Mouse (Mus musculus) kidney, adult 2 months (tissue): ENCODE data around the gene Ypel3.
A peak's percentile ranks its signal among the peaks of the same experiment; 100 is the strongest.

Experiments used
- CTCF ChIP-seq: fragments of 200-500 bp; conservative IDR thresholded peaks from 2 replicates; pipeline ENCODE4 v1.5.1; 2011; ENCODE audit warnings: low read depth, mild to moderate bottlenecking, control low read depth, low read length, moderate library complexity, mixed read lengths; ENCODE audit not compliant: insufficient read depth, insufficient read length
- POLR2A ChIP-seq: fragments of 200-500 bp; IDR thresholded peaks from one replicate; pipeline ENCODE4 v1.6.1; 2011; ENCODE audit warnings: low read depth, low read length, control low read depth

DNA sequence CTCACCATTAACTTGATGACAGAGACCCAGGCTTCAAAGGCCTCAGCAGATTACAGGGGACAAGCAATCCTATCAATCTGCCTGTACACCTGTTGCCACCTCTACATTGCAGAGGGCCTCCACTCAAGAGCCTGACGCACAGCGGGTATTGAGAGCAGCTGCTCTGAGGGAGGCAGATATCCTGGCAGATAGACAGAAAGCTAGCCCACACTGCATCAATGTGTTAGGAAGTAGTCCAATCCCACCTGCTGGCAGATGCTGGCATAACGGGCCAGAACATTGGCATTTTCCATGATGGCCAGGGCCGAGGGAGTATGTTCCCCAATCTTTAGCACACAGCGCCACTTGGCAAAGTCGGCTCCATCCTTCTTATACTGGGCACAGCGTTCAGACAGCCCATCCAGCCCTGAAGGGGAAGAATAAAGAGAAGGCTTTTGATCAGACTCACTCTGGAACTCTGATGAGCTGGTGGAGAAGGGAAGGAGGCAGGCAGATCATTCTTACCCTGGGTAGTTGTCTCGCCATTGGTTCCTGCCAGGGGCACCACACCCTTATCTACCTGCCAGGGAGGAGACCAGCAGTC lies 19.7 kb downstream of the Ypel3 start:
- TF ChIP-seq CTCF (0 out of 2 replicates have a peak, but pooled peaks have one; percentile 21), POLR2A (no peak)
